In the genomic region with DNA sequence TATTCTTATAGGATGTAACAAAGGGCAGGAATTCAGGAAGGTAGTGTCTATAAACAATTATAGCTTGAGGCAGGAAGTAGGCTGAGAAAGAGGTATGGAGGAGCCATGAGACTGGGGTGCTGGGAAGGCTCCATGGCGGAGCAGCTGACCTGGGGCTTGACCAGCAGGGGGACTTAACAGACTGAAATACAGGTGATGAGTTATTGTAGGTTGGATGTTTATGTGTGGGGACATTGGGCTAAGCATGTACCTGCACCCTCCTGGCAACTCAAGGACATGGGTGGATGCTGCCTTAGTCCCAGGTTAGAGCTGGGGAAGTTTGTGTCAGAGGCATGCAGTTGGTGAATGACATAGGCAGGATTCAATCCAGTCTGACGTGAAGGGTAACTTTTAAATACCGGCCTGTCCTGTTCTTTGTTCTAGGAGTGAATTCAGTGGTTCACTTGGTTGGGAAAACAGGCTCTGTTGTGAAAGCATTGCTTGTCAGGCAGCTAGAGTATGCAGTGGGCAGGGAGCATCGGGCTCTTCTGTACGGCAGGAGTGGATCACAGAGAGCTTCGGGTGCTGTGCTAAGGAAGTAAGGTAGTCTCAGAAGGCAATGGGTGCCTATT, we compare ENCODE assay signal across 17 mouse cellular contexts. TPM values are rescaled to one million over a fixed set of nuclear protein-coding genes. Genes with fewer than 3 reads are reported as not detected.
DNase-seq lines count a peak whose midpoint lies in the region; ATAC-seq and TF ChIP-seq lines count a peak whose summit lies in the region.
"Had no signal": no experiment of that assay in that cellular context is flagged by ENCODE, and none has a peak within 500 bp of the region (broad histone marks: within the 10 kb centered on the region; RNA-seq: fewer than 3 reads in every experiment).

No protein-coding gene starts in this region.

- ATAC-seq in liver, embryonic 14.5 days (ENCODE audit: insufficient read depth), result no peak
- no peak for ATAC-seq in liver, embryonic 11.5 days (replicated peaks; ENCODE audit: low FRiP score)
- ATAC-seq: intestine, embryonic 15.5 days; midbrain, embryonic 13.5 days had no signal

- H3K27me3 ChIP-seq in liver, embryonic 14.5 days (ENCODE audit: control insufficient read depth, insufficient read depth, low read length), result no peaks in the 10 kb centered on the region
- H3K27me3 ChIP-seq in liver, embryonic 11.5 days (replicated peaks; ENCODE audit: control insufficient read depth, insufficient read depth, low read length), result no peaks in the 10 kb centered on the region
- H3K27me3 ChIP-seq: forebrain, embryonic 12.5 days; intestine, embryonic 15.5 days; midbrain, embryonic 13.5 days had no signal

- intact Hi-C loops in left cerebral cortex, postnatal 25 days (cut with DNase I), result no loop called here

- TF ChIP-seq EP300 in liver, embryonic 14.5 days (IDR thresholded peaks at IDR 0.05; ENCODE audit: low read depth), result no peak

- H3K4me3 ChIP-seq in liver, embryonic 14.5 days (ENCODE audit: insufficient read depth in 1 of 2, low read depth in 2 of 2, low read length in 2 of 2), result no peak overlapping the region
- no peak overlapping the region for H3K4me3 ChIP-seq in liver, embryonic 11.5 days (ENCODE audit: low read depth, low read length)
- H3K4me3 ChIP-seq: forebrain, embryonic 12.5 days; intestine, embryonic 15.5 days; limb, embryonic 10.5 days; midbrain, embryonic 13.5 days had no signal

- H3K4me1 ChIP-seq in liver, embryonic 14.5 days (replicated peaks; ENCODE audit: control insufficient read depth in 2 of 2, insufficient read depth in 2 of 2, low read length in 1 of 2), result peaks cover 10 to 31% of the 10 kb centered on the region in 2 experiments
- peaks cover 26% of the 10 kb centered on the region for H3K4me1 ChIP-seq in liver, embryonic 11.5 days (replicated peaks; ENCODE audit: control insufficient read depth, insufficient read depth, low read length)

- TF ChIP-seq CTCF in liver, embryonic 14.5 days (IDR thresholded peaks at IDR 0.05; ENCODE audit: low read depth), result peak; percentile 31; the same call in 1 of the 2 replicates

- 69% methylated on average over 6 of the region's 6 CpGs for WGBS in liver, embryonic 14.5 days (ENCODE audit: insufficient replicate concordance)
- WGBS in liver, embryonic 11.5 days, result 83% methylated on average over 6 of the region's 6 CpGs

- no peaks in the 10 kb centered on the region for H3K9me3 ChIP-seq in liver, embryonic 14.5 days (ENCODE audit: control insufficient read depth, low read length)
- no peaks in the 10 kb centered on the region for H3K9me3 ChIP-seq in liver, embryonic 11.5 days (ENCODE audit: control insufficient read depth, low read length)
- H3K9me3 ChIP-seq: forebrain, embryonic 12.5 days; intestine, embryonic 15.5 days; limb, embryonic 10.5 days; midbrain, embryonic 13.5 days had no signal

- H3K4me2 ChIP-seq in liver, embryonic 14.5 days (ENCODE audit: low read depth), result no peak overlapping the region
- H3K4me2 ChIP-seq in liver, embryonic 11.5 days, result no peak overlapping the region
- H3K4me2 ChIP-seq: forebrain, embryonic 12.5 days; intestine, embryonic 15.5 days; midbrain, embryonic 13.5 days had no signal

- no peak overlapping the region for H3K9ac ChIP-seq in liver, embryonic 14.5 days (replicated peaks)
- H3K9ac ChIP-seq in liver, embryonic 11.5 days (ENCODE audit: low read depth, low read length), result no peak overlapping the region
- H3K9ac ChIP-seq: forebrain, embryonic 12.5 days; intestine, embryonic 15.5 days; midbrain, embryonic 13.5 days had no signal

- H3K27ac ChIP-seq in liver, embryonic 14.5 days, result no peak overlapping the region
- H3K27ac ChIP-seq in liver, embryonic 11.5 days (ENCODE audit: low read depth, low read length), result no peak overlapping the region
- H3K27ac ChIP-seq: forebrain, embryonic 12.5 days; intestine, embryonic 15.5 days; midbrain, embryonic 13.5 days had no signal

- DNase-seq in liver, embryonic 14.5 days (ENCODE audit: low read depth in 3 of 3, low spot score in 3 of 3), result no peak
- DNase-seq in liver, embryonic 11.5 days (ENCODE audit: low spot score), result no peak
- peak; percentile 38 for DNase-seq in urinary bladder, postnatal 25 days (ENCODE audit: low spot score)
- no peak for DNase-seq in urinary bladder, postnatal 4 days (ENCODE audit: low spot score in 2 of 2)
- DNase-seq in gonadal fat pad, adult 2 months (ENCODE audit: low read depth), result peak; percentile 85
- no peak for DNase-seq in retina, postnatal 1 day
- no peak for DNase-seq in left cerebral cortex, postnatal 25 days (ENCODE audit: low spot score in 2 of 2)
- DNase-seq: adrenal gland, postnatal 14 days; cerebellum, postnatal 10 days; kidney, postnatal 36 days; layer of hippocampus, postnatal 36 days; lung, postnatal 10 days; right cerebral cortex, postnatal 25 days had no signal

- H3K36me3 ChIP-seq in liver, embryonic 14.5 days (replicated peaks; ENCODE audit: control insufficient read depth, insufficient read depth, low read depth), result no peaks in the 10 kb centered on the region
- no peaks in the 10 kb centered on the region for H3K36me3 ChIP-seq in liver, embryonic 11.5 days (ENCODE audit: control insufficient read depth, insufficient read depth, low read length)
- H3K36me3 ChIP-seq: forebrain, embryonic 12.5 days; intestine, embryonic 15.5 days; limb, embryonic 10.5 days; midbrain, embryonic 13.5 days had no signal

RNA-seq across cellular contexts. Expression of gene Ppp2ca, which starts 21.6 kb away (rescaled TPM):
- 18.8 and 24.0 TPM in 2 replicates for polyA plus RNA-seq in liver, embryonic 14.5 days (2012; rRNA removed)
- 37.5 and 41.6 TPM in 2 replicates for polyA plus RNA-seq in liver, embryonic 14.5 days (2014; fragmentation: Nextera tagmentation; extraction: Ambion mirVana)
- polyA plus RNA-seq in liver, embryonic 11.5 days (2014; fragmentation: Nextera tagmentation; extraction: Ambion mirVana), result 69.4 and 76.3 TPM in 2 replicates
- 38.6 and 41.6 TPM in 2 replicates for polyA plus RNA-seq in gonadal fat pad, adult 2 months (2012; rRNA removed)
- 100 to 1,000 TPM; 123 to 128 TPM for total RNA-seq in left cerebral cortex, postnatal 25 days (2021)

Comparison
In these comparisons a context has a peak if more than half of its experiments do, and no peak if none do; other contexts are left out.
1. DNase-seq: peak in urinary bladder, postnatal 25 days (single experiment) and gonadal fat pad, adult 2 months (single experiment); none in liver, embryonic 14.5 days (0 of 3), liver, embryonic 11.5 days (single experiment), urinary bladder, postnatal 4 days (0 of 2), retina, postnatal 1 day (single experiment) and left cerebral cortex, postnatal 25 days (0 of 2).